In the genomic region with DNA sequence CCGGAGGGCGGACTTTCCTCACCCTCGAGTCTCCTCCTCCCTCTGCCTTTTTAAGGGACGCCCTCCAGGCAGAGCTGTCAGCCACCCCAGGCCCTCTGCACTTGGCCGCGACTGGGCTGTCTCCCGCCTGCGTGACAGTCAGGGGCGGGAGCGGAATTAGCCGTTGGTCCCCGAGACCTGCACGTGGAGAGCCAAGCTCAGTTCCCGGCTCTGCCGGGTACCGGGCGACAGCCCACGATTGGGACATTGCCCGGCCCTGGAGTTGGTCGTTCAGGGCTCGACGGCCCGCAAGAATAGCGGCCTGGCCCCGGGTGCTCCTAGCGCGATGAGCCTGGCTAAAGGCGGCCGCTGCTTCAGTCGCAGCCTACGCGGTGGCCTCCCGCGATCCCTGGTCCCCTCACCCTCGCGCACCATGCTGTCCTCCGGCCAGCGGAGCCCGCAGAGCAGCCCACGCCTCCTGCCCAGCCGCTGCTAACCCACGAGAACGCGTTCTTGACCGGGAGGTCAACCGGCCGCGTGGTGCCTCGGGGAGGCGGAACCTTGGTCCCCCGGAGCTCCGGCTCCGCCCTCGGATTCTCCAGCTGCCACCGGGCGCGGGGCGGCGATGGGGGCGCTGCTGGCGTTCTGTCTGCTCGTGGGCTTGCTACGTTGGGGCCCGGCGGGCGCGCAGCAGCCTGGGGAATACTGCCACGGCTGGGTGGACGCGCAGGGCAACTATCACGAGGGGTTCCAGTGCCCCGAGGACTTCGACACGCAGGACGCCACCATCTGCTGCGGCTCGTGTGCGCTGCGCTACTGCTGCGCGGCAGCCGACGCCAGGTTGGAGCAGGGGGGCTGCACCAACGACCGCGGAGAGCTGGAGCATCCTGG, we compare ENCODE assay signal across 8 mouse cellular contexts. TPM values are rescaled to one million over a fixed set of nuclear protein-coding genes. Genes with fewer than 3 reads are reported as not detected.
DNase-seq lines count a peak whose midpoint lies in the region; ATAC-seq and TF ChIP-seq lines count a peak whose summit lies in the region.

Shisa3 (plus strand) TSS at position 79 of the 870 bp plus-strand sequence.

- ATAC-seq in forebrain, embryonic 16.5 days: peak; percentile 74
- ATAC-seq in hindbrain, embryonic 15.5 days (ENCODE audit: low FRiP score, low read depth): peak; percentile 72

- WGBS in forebrain, embryonic 16.5 days: under 1% methylated on average over 86 of the region's 86 CpGs
- under 1% methylated on average over 85 of the region's 86 CpGs for WGBS in hindbrain, embryonic 15.5 days
- 1% methylated on average over 86 of the region's 86 CpGs for WGBS in liver, adult 2 months

- peak within 1 kb of the TSS; percentile 54 for H3K9ac ChIP-seq in forebrain, embryonic 16.5 days (replicated peaks; ENCODE audit: low read depth, low read length)
- H3K9ac ChIP-seq in hindbrain, embryonic 15.5 days: 0 out of 2 replicates have a peak within 1 kb of the TSS, but pooled peaks have one; percentile 5
- H3K9ac ChIP-seq in liver, adult 2 months (ENCODE audit: low read depth, low read length): peak within 1 kb of the TSS; percentile 34

- H3K79me2 ChIP-seq in liver, adult 2 months (ENCODE audit: control insufficient read depth, insufficient read depth, low read length): no peaks in the 10 kb centered on the region

- no peaks in the 10 kb centered on the region for H3K36me3 ChIP-seq in forebrain, embryonic 16.5 days (ENCODE audit: control insufficient read depth, insufficient read depth)
- no peaks in the 10 kb centered on the region for H3K36me3 ChIP-seq in hindbrain, embryonic 15.5 days
- no peaks in the 10 kb centered on the region for H3K36me3 ChIP-seq in liver, adult 2 months (ENCODE audit: control insufficient read depth, insufficient read depth, low read length)

- H3K4me3 ChIP-seq in bone marrow macrophage, adult 2 months (ENCODE audit: insufficient read depth, low read length): peak within 1 kb of the TSS; percentile 63
- peak within 1 kb of the TSS; percentile 48 for H3K4me3 ChIP-seq in forebrain, embryonic 16.5 days (replicated peaks; ENCODE audit: low read length)
- peak within 1 kb of the TSS; percentile 42 for H3K4me3 ChIP-seq in hindbrain, embryonic 15.5 days
- H3K4me3 ChIP-seq in liver, adult 2 months (ENCODE audit: insufficient read depth, low read depth, low read length): peak within 1 kb of the TSS; percentile 61

- TF ChIP-seq CTCF in bone marrow macrophage, adult 2 months (IDR thresholded peaks at IDR 0.05; ENCODE audit: low read depth, low read length): no peak
- no peak for TF ChIP-seq CTCF in liver, adult 2 months (IDR thresholded peaks at IDR 0.05; ENCODE audit: low read depth, low read length)

- peak within 1 kb of the TSS; percentile 89 for H3K4me2 ChIP-seq in forebrain, embryonic 16.5 days (ENCODE audit: low read length)
- H3K4me2 ChIP-seq in hindbrain, embryonic 15.5 days: peak within 1 kb of the TSS; percentile 81

- H3K27me3 ChIP-seq in forebrain, embryonic 16.5 days (replicated peaks; ENCODE audit: control insufficient read depth, insufficient read depth, low read length): peaks cover 37% of the 10 kb centered on the region
- peaks cover 61% of the 10 kb centered on the region for H3K27me3 ChIP-seq in hindbrain, embryonic 15.5 days
- peaks cover 24% of the 10 kb centered on the region for H3K27me3 ChIP-seq in liver, adult 2 months (ENCODE audit: control insufficient read depth, insufficient read depth, low read length)

- H3K4me1 ChIP-seq in bone marrow macrophage, adult 2 months (ENCODE audit: control insufficient read depth, insufficient read depth, low read length): no peaks in the 10 kb centered on the region
- H3K4me1 ChIP-seq in forebrain, embryonic 16.5 days (replicated peaks; ENCODE audit: control insufficient read depth, insufficient read depth, low read length): peaks cover 19% of the 10 kb centered on the region
- peaks cover 18% of the 10 kb centered on the region for H3K4me1 ChIP-seq in hindbrain, embryonic 15.5 days (replicated peaks)
- H3K4me1 ChIP-seq in liver, adult 2 months (ENCODE audit: control insufficient read depth, insufficient read depth, low read length): no peaks in the 10 kb centered on the region; the same call in 1 of the 2 replicates

- TF ChIP-seq POLR2A in bone marrow macrophage, adult 2 months (IDR thresholded peaks at IDR 0.05; ENCODE audit: borderline replicate concordance, low read depth, low read length): no peak
- no peak for TF ChIP-seq POLR2A in liver, adult 2 months (IDR thresholded peaks at IDR 0.05; ENCODE audit: extremely low read depth, insufficient read depth, low read length)

- no peak within 1 kb of the TSS for H3K27ac ChIP-seq in bone marrow macrophage, adult 2 months (ENCODE audit: insufficient read depth, low read depth, low read length)
- no peak within 1 kb of the TSS for H3K27ac ChIP-seq in forebrain, embryonic 16.5 days (ENCODE audit: low read length)
- H3K27ac ChIP-seq in hindbrain, embryonic 15.5 days (replicated peaks): no peak within 1 kb of the TSS
- H3K27ac ChIP-seq in liver, adult 2 months (replicated peaks; ENCODE audit: insufficient read depth, low read depth, low read length): no peak within 1 kb of the TSS

- no peaks in the 10 kb centered on the region for H3K9me3 ChIP-seq in forebrain, embryonic 16.5 days (ENCODE audit: control insufficient read depth, low read length)
- H3K9me3 ChIP-seq in hindbrain, embryonic 15.5 days: no peaks in the 10 kb centered on the region

- peak; percentile 39 to 53 for DNase-seq in heart, adult 18-20 months
- no peak for DNase-seq in heart, adult 8-10 months (ENCODE audit: low spot score)
- no peak for DNase-seq in liver, adult 2 months (ENCODE audit: extremely low read depth, low read depth, low spot score)
- DNase-seq in naive thymus-derived CD4-positive, alpha-beta T cell, adult 2 months (ENCODE audit: low read depth): peak; percentile 3
- no peak for DNase-seq in c-Kit-positive CD71-positive TER-119-positive erythroid progenitor cells, embryonic 14.5 days (ENCODE audit: low spot score)

RNA-seq across cellular contexts. Expression of gene Shisa3, which starts in this region (rescaled TPM):
- 1 to 10 TPM; 1.3 to 1.5 TPM for total RNA-seq in heart, adult 18-20 months (2021)
- 1 to 10 TPM; 1.4 to 1.9 (median 1.6) TPM for total RNA-seq in heart, adult 8-10 months (2022)
- polyA plus RNA-seq in bone marrow macrophage, adult 2 months (2012; ENCODE audit: insufficient read depth, insufficient read length, missing spikeins): not detected in 2 replicates
- polyA plus RNA-seq in forebrain, embryonic 16.5 days (2015; fragmentation: Nextera tagmentation; extraction: Ambion mirVana): 1.1 and 2.8 TPM in 2 replicates
- polyA plus RNA-seq in hindbrain, embryonic 15.5 days (2015; fragmentation: Nextera tagmentation; extraction: Ambion mirVana): 4.2 and 4.7 TPM in 2 replicates
- under 0.01 and 0.20 TPM in 2 replicates for total RNA-seq in liver, adult 2 months (2014; rRNA removed)
- 0.11 and 0.20 TPM in 2 replicates for polyA plus RNA-seq in liver, adult 2 months (2012; rRNA removed)

Comparison
In these comparisons a context has a peak if more than half of its experiments do, and no peak if none do; other contexts are left out.
1. DNase-seq: peak in heart, adult 18-20 months (2 of 2) and naive thymus-derived CD4-positive, alpha-beta T cell, adult 2 months (single experiment); none in heart, adult 8-10 months (single experiment), liver, adult 2 months (single experiment) and c-Kit-positive CD71-positive TER-119-positive erythroid progenitor cells, embryonic 14.5 days (single experiment).
2. Peak in every context shown above with its lines, with median percentiles within 50 percentile points of each other: H3K4me3 ChIP-seq and H3K9ac ChIP-seq.